Mouse (Mus musculus) forebrain, embryonic 15.5 days (tissue): Measurements from ENCODE around the gene Eri3. TPM values are rescaled to one million over a fixed set of nuclear protein-coding genes. Genes with fewer than 3 reads are reported as not detected.

Experiments used
- ATAC-seq: fragments of 200-750 bp; cut with Nextera tagmentation; replicated peaks from 2 replicates; pipeline ENCODE4 v1.8.0; 2017; ENCODE audit warnings: mild to moderate bottlenecking, moderate TSS enrichment, moderate library complexity
- H3K27ac ChIP-seq: fragments of 300-500 bp; sonication (generic); replicated peaks from 2 replicates; pipeline ENCODE4 v1.5.1; 2015; ENCODE audit warnings: mild to moderate bottlenecking, inconsistent platforms
- H3K27me3 ChIP-seq: fragments of 300-500 bp; sonication (generic); 2 replicates; pipeline ENCODE4 v1.6.1; 2015; ENCODE audit warnings: inconsistent platforms
- H3K36me3 ChIP-seq: fragments of 300-500 bp; sonication (generic); 2 replicates; pipeline ENCODE4 v1.6.1; 2015; ENCODE audit warnings: mild to moderate bottlenecking, inconsistent platforms
- H3K4me1 ChIP-seq: fragments of 300-500 bp; sonication (generic); 2 replicates; pipeline ENCODE4 v1.6.1; 2015; ENCODE audit warnings: inconsistent platforms
- H3K4me2 ChIP-seq: fragments of 300-500 bp; sonication (generic); replicated peaks from 2 replicates; pipeline ENCODE4 v1.6.1; 2015; ENCODE audit warnings: mild to moderate bottlenecking, inconsistent platforms
- H3K4me3 ChIP-seq: fragments of 300-500 bp; sonication (generic); 2 replicates; pipeline ENCODE4 v1.5.1; 2015; ENCODE audit warnings: mild to moderate bottlenecking, inconsistent platforms
- H3K9ac ChIP-seq: fragments of 300-500 bp; sonication (generic); replicated peaks from 2 replicates; pipeline ENCODE4 v1.6.1; 2015; ENCODE audit warnings: mild to moderate bottlenecking, inconsistent platforms
- H3K9me3 ChIP-seq: fragments of 300-500 bp; sonication (generic); 2 replicates; pipeline ENCODE4 v1.6.1; 2016; ENCODE audit warnings: inconsistent platforms
- WGBS: fragments of 180-500 bp; shearing (Covaris S2); methylation state at CpG from one replicate; pipeline ENCODE4 v1.1.7; 2015; ENCODE audit warnings: mixed read lengths; 5-methylcytosine and 5-hydroxymethylcytosine counted together
- polyA plus RNA-seq: library from polyadenylated mRNA; unstranded; fragments of >200 nt; fragmentation: Nextera tagmentation; extraction: Ambion mirVana; gene quantifications from 2 replicates; pipeline ENCODE4 v1.2.1, GENCODE M21; 2015

Eri3 gene
- polyA plus RNA-seq, 1 experiment from 2014 or later, result 255 TPM

GRCm38 (mm10) chr4:117587447-117587846 lies 37.3 kb downstream of the Eri3 start:
- 25% methylated on average over 4 of the region's 4 CpGs for WGBS
- H3K36me3 ChIP-seq, result peaks cover 29% of the 10 kb centered on the region
- H3K9me3 ChIP-seq, result no peaks in the 10 kb centered on the region
- H3K27me3 ChIP-seq, result no peaks in the 10 kb centered on the region
- peak; percentile 29; the same call in 1 of the 2 replicates for ATAC-seq
- no peak overlapping the region; the same call in 1 of the 2 replicates for H3K27ac ChIP-seq
- no peak overlapping the region for H3K9ac ChIP-seq
- no peak overlapping the region for H3K4me2 ChIP-seq
- peaks cover 20% of the 10 kb centered on the region for H3K4me1 ChIP-seq
- no peak overlapping the region for H3K4me3 ChIP-seq

- no peak overlapping the region for H3K4me3 ChIP-seq
- WGBS, result 15% methylated on average over 8 of the region's 8 CpGs
- ATAC-seq, result 0 out of 2 replicates have a peak, but pooled peaks have one; percentile 26
- peaks cover 20% of the 10 kb centered on the region for H3K4me1 ChIP-seq
- H3K27ac ChIP-seq, result no peak overlapping the region; the same call in 1 of the 2 replicates
- H3K27me3 ChIP-seq, result no peaks in the 10 kb centered on the region
- no peak overlapping the region for H3K9ac ChIP-seq
- no peak overlapping the region for H3K4me2 ChIP-seq
- H3K9me3 ChIP-seq, result no peaks in the 10 kb centered on the region
- H3K36me3 ChIP-seq, result peaks cover 19% of the 10 kb centered on the region
Measured at GRCm38 (mm10) chr4:117589081-117589660, 39.0 kb downstream of the Eri3 start.

- Histone ChIP-seq H3K27me3 (no peaks in the 10 kb centered on the region), H3K27ac (no peak overlapping the region), H3K4me3 (no peak overlapping the region), H3K36me3 (peaks cover 20% of the 10 kb centered on the region), H3K4me1 (peaks cover 20% of the 10 kb centered on the region), H3K4me2 (no peak overlapping the region), H3K9me3 (no peaks in the 10 kb centered on the region), H3K9ac (no peak overlapping the region)
- no peak for ATAC-seq
- 97% methylated on average over 2 of the region's 2 CpGs for WGBS
Measured at GRCm38 (mm10) chr4:117590781-117591180, 40.6 kb downstream of the Eri3 start.

- no peak overlapping the region for H3K4me3 ChIP-seq
- H3K36me3 ChIP-seq, result peaks cover 20% of the 10 kb centered on the region
- ATAC-seq, result no peak
- H3K4me1 ChIP-seq, result peaks cover 15% of the 10 kb centered on the region
- no peaks in the 10 kb centered on the region for H3K9me3 ChIP-seq
- no peak overlapping the region for H3K9ac ChIP-seq
- WGBS, result 89% methylated on average over 5 of the region's 5 CpGs
- H3K27me3 ChIP-seq, result no peaks in the 10 kb centered on the region
- no peak overlapping the region for H3K4me2 ChIP-seq
- H3K27ac ChIP-seq, result no peak overlapping the region
Measured at GRCm38 (mm10) chr4:117592206-117592605, 42.0 kb downstream of the Eri3 start.

- H3K9me3 ChIP-seq, result no peaks in the 10 kb centered on the region
- H3K27ac ChIP-seq, result no peak overlapping the region
- peaks cover 9% of the 10 kb centered on the region for H3K4me1 ChIP-seq
- no peak overlapping the region for H3K4me3 ChIP-seq
- H3K4me2 ChIP-seq, result no peak overlapping the region
- no peak for ATAC-seq
- 55% methylated on average over 10 of the region's 10 CpGs for WGBS
- H3K36me3 ChIP-seq, result peaks cover 26% of the 10 kb centered on the region
- H3K9ac ChIP-seq, result no peak overlapping the region
- H3K27me3 ChIP-seq, result no peaks in the 10 kb centered on the region
Measured at GRCm38 (mm10) chr4:117595293-117595692, 45.1 kb downstream of the Eri3 start.

- no peaks in the 10 kb centered on the region for H3K9me3 ChIP-seq
- 0 out of 2 replicates have a peak overlapping the region, but pooled peaks have one; percentile 14 for H3K27ac ChIP-seq
- WGBS, result 42% methylated on average over 7 of the region's 7 CpGs
- peaks cover 32% of the 10 kb centered on the region for H3K4me1 ChIP-seq
- no peak overlapping the region for H3K4me2 ChIP-seq
- ATAC-seq, result no peak
- H3K9ac ChIP-seq, result no peak overlapping the region
- no peak overlapping the region for H3K4me3 ChIP-seq
- H3K27me3 ChIP-seq, result no peaks in the 10 kb centered on the region
- H3K36me3 ChIP-seq, result peaks cover 9% of the 10 kb centered on the region; the same call in 1 of the 2 replicates
Measured at GRCm38 (mm10) chr4:117599986-117600565, 49.9 kb downstream of the Eri3 start.

GRCm38 (mm10) chr4:117601338-117601776 lies 51.2 kb downstream of the Eri3 start:
- Histone ChIP-seq H3K4me3 (no peak overlapping the region), H3K36me3 (peaks cover 9% of the 10 kb centered on the region; the same call in 1 of the 2 replicates), H3K4me1 (peaks cover 41% of the 10 kb centered on the region), H3K27me3 (no peaks in the 10 kb centered on the region), H3K9ac (no peak overlapping the region), H3K4me2 (no peak overlapping the region), H3K9me3 (no peaks in the 10 kb centered on the region), H3K27ac (no peak overlapping the region)
- peak; percentile 36; the same call in 1 of the 2 replicates for ATAC-seq
- WGBS, result 6% methylated on average over 5 of the region's 5 CpGs

- H3K9me3 ChIP-seq, result no peaks in the 10 kb centered on the region
- H3K27ac ChIP-seq, result peak overlapping the region; percentile 38
- H3K27me3 ChIP-seq, result no peaks in the 10 kb centered on the region
- ATAC-seq, result peak; percentile 33; the same call in 1 of the 2 replicates
- no peak overlapping the region for H3K4me2 ChIP-seq
- H3K36me3 ChIP-seq, result peaks cover 2% of the 10 kb centered on the region; the same call in 1 of the 2 replicates
- H3K9ac ChIP-seq, result no peak overlapping the region
- H3K4me1 ChIP-seq, result peaks cover 37% of the 10 kb centered on the region
- 32% methylated on average over 16 of the region's 16 CpGs for WGBS
- H3K4me3 ChIP-seq, result no peak overlapping the region
Measured at GRCm38 (mm10) chr4:117605099-117605953, 55.2 kb downstream of the Eri3 start.

- no peak for ATAC-seq
- Histone ChIP-seq H3K4me1 (peaks cover 31% of the 10 kb centered on the region), H3K4me2 (no peak overlapping the region), H3K9ac (no peak overlapping the region), H3K36me3 (peaks cover 2% of the 10 kb centered on the region; the same call in 1 of the 2 replicates), H3K27me3 (no peaks in the 10 kb centered on the region), H3K27ac (peak overlapping the region; percentile 38; the same call in 1 of the 2 replicates), H3K9me3 (no peaks in the 10 kb centered on the region), H3K4me3 (no peak overlapping the region)
- WGBS, result 38% methylated on average over 1 of the region's 1 CpGs
Measured at GRCm38 (mm10) chr4:117605954-117606227, 55.7 kb downstream of the Eri3 start.

GRCm38 (mm10) chr4:117606831-117607610 lies 56.9 kb downstream of the Eri3 start:
- H3K27ac ChIP-seq, result no peak overlapping the region
- ATAC-seq, result no peak
- peaks cover 21% of the 10 kb centered on the region for H3K4me1 ChIP-seq
- no peak overlapping the region for H3K4me2 ChIP-seq
- peaks cover 2% of the 10 kb centered on the region; the same call in 1 of the 2 replicates for H3K36me3 ChIP-seq
- no peaks in the 10 kb centered on the region for H3K27me3 ChIP-seq
- no peak overlapping the region for H3K9ac ChIP-seq
- WGBS, result 93% methylated on average over 5 of the region's 5 CpGs
- H3K9me3 ChIP-seq, result no peaks in the 10 kb centered on the region
- no peak overlapping the region for H3K4me3 ChIP-seq

GRCm38 (mm10) chr4:117608265-117608664 lies 58.1 kb downstream of the Eri3 start:
- Histone ChIP-seq H3K9me3 (no peaks in the 10 kb centered on the region), H3K4me1 (peaks cover 21% of the 10 kb centered on the region), H3K36me3 (no peaks in the 10 kb centered on the region), H3K27me3 (no peaks in the 10 kb centered on the region), H3K27ac (0 out of 2 replicates have a peak overlapping the region, but pooled peaks have one; percentile 15), H3K4me2 (no peak overlapping the region), H3K4me3 (no peak overlapping the region), H3K9ac (no peak overlapping the region)
- 0 out of 2 replicates have a peak, but pooled peaks have one; percentile 41 for ATAC-seq
- 64% methylated on average over 9 of the region's 9 CpGs for WGBS
